Mouse (Mus musculus) gastrocnemius, adult 8-10 months (tissue): ENCODE data around the gene Aup1. TPM values are rescaled to one million over a fixed set of nuclear protein-coding genes. Genes with fewer than 3 reads are reported as not detected.

Source experiments
- DNase-seq, 2 experiments: peaks; one replicate each; pipeline ENCODE4 v3.0.0; 2022; ENCODE audit warnings: low spot score in 2 of 2
- total RNA-seq, 4 experiments: library from RNA; stranded (reverse); gene quantifications; 2 replicates each; pipeline ENCODE4 v1.2.4; 2022

Gene Aup1
- total RNA-seq, 4 experiments from 2014 or later = 91.1 to 109 (median 102) TPM

GRCm38 (mm10) chr6:83068706-83069487, 14.6 kb downstream of the Aup1 start:
- no peak for DNase-seq

DNA sequence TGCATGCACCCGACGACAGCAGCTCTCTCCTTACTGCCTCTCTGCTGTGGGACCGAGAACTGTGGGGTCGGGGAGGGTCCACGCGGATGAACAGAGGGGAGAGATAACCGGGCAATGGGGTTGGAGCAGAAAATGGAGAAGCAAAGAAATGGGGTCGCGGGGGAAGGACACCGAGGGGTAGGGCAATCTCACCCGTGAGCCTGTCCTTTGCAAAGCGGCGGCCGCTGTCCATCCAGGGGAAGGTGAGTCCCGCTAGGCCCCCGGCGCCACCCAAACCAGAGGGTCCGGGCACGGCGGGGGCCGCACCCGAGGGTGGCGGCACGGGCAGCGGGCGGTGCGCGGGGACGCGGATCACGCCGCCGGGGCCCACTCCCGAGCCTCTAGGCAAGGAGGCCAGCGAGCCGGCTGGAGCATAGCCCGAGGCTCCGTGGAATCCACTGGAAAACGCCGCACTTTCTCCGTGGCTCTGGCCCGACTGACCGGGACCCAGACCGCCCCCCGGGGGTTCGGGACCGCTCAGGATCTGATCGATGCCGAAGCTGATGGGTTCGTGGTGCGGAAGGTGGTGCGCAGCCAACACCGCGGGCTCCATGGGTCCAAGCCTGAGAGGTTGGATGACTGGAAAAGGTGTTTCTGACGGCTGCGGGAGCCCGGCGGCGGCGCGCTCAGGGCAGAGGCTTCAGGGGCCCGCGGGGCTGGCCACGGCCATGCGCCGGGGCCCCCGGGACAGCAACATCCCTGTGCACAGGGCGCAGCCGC, 15.3 kb downstream of the Aup1 start:
- DNase-seq = no peak

DNA sequence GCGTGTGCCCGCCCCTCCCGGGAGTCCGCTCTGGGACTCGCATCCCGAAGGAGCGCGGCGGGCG, 15.8 kb downstream of the Aup1 start, which contains the start of gene Tlx2:
TSS of gene Tlx2 (minus strand) at position 47 of the 64 bp plus-strand sequence.
- DNase-seq = no peak

GRCm38 (mm10) chr6:83070311-83071219, 16.2 kb downstream of the Aup1 start:
- no peak for DNase-seq

- DNase-seq = no peak
Observed at GRCm38 (mm10) chr6:83071220-83071619, 16.9 kb downstream of the Aup1 start.

GRCm38 (mm10) chr6:83074979-83075378, 20.7 kb downstream of the Aup1 start:
- no peak for DNase-seq

GRCm38 (mm10) chr6:83077630-83078323, 23.5 kb downstream of the Aup1 start, which contains the start of gene Pcgf1:
Gene Pcgf1, plus strand, starts transcription at chr6:83077869.
- no peak for DNase-seq

DNA sequence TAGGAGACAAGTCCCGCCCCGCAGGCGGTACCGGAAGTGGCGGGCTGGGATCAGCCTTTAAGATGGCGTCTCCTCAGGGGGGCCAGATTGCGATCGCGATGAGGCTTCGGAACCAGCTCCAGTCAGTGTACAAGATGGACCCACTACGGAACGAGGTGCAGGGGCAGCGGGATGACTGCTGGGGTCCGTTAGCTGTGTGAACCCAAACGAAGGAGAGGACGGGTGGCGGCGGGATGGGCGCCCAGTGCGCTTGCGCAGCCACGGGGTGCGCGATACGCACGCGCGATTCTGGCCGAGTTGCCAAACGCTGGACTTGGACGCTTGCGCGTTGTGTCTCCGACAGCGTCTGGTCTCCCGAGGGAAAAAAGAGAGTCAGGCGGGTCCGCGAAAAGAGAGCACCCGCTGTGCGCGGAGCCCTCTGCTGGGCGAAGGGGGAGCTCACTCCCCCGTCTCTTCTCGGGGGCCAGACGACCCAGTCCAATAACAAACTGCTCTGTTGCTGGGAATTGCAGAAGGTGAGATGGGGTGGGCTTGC, 24.1 kb downstream of the Aup1 start:
- DNase-seq = peak; percentile 99 to 100

GRCm38 (mm10) chr6:83080210-83080609, 25.9 kb downstream of the Aup1 start:
- DNase-seq = no peak

DNA sequence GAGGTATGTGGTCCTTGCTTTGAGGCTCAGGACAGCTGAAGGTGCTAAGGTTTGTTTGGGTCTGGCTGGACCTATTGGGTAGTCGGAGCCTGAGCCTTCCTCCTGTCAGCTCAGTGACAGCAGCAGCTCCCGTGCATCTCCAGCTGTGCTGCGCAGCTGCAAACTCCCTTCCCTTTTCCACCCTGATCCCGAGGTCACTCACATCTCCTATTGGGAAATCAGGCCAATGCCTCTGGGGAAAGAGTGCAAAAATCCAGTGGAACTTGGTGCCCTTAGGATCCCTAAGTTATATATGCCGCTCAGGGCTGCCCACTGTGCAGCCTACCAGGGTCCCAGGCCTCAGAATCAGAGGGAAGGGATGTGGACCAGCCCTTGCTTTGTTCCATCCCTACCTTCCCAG, 29.2 kb downstream of the Aup1 start:
- no peak for DNase-seq

DNA sequence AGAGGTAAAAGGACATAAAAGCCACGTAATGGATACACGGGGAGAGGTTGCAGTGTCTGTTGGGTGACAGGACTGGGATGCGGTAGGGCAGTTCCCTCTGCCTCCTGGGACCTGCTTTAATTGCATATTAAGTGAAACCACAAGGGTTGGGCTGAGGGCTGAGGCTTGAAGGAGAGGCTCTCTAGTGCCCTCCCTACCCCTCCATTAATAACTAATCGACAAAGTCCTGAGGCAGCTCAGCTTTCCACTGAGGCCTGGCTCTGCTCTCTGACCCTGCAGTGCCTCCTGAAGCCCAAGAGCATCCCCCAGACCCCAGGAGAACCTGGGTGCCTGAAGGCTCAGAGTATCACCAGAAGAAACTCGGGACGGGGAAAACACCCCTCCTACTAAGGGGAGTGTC, 30.2 kb downstream of the Aup1 start:
- DNase-seq = no peak

- no peak for DNase-seq
Observed at GRCm38 (mm10) chr6:83086121-83087035, 32.1 kb downstream of the Aup1 start, which contains the start of gene Lbx2. Gene Lbx2, plus strand, starts transcription at chr6:83086367.

- DNase-seq = peak in 1 of 2 experiments; percentile 51
Observed at GRCm38 (mm10) chr6:83087205-83087925, 33.0 kb downstream of the Aup1 start.

DNA sequence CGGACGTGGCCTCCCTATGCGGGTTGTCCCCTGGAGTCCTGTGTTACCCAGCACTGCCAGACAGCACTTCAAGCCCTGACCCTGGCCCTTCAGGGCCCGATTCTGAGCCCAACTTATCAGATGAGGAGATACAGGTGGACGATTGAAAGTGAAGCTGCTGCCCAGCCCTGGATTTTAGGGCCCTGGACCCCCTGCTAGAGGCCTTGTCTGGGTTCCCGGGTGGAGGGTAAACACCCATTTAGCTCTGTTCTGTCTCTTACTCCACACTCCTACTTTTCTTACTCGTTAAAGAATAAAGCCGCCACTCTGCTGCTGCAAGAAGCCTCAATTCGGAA, 33.6 kb downstream of the Aup1 start:
- DNase-seq = no peak

GRCm38 (mm10) chr6:83092416-83093127, 38.3 kb downstream of the Aup1 start:
- no peak for DNase-seq

- no peak for DNase-seq
Observed at GRCm38 (mm10) chr6:83095968-83096367, 41.6 kb downstream of the Aup1 start.

- no peak for DNase-seq
Observed at GRCm38 (mm10) chr6:83098411-83098810, 44.1 kb downstream of the Aup1 start.

DNA sequence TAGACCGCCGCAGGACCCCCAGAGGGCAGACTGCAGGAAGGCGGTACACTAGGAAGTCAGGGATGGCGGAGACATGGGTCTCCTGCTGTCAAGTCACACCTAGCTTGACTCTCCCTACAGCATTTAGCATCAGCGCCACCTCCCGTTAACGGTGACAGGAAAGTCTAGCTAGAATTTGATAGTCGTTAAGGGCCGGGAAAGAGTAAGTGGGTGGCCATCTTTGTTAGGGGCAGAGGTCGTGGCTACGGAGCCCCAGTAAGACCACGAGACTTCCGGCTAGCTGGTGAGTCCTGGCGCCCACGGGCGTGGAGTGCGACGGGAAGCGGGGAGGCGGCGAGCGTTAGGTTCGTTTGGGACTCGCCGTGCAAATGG, 47.0 kb downstream of the Aup1 start, which contains the start of the genes Ccdc142 and Gm42688:
TSS of gene Ccdc142 (plus strand) at position 286 of the 372 bp plus-strand sequence.
TSS of gene Gm42688 (plus strand) at position 302 of the 372 bp plus-strand sequence.
- peak; percentile 84 to 87 for DNase-seq
